Mouse (Mus musculus): ENCODE measurements at regions not wholly inside any gene's neighbourhood (a gene's known extent, or its start where the extent isn't known, plus 50 kb on each side); places are given as distances from the start of the nearest gene placed in this dataset.

- Histone ChIP-seq H3K9ac (ENCODE audit: low read depth, low read length) (no peak overlapping the region), H3K4me3 (ENCODE audit: low read depth, low read length) (no peak overlapping the region), H3K4me1 (replicated peaks; ENCODE audit: control insufficient read depth, insufficient read depth, low read length) (no peaks in the 10 kb centered on the region), H3K27ac (ENCODE audit: low read depth, low read length) (no peak overlapping the region), H3K36me3 (ENCODE audit: control insufficient read depth, insufficient read depth, low read length) (no peaks in the 10 kb centered on the region), H3K9me3 (ENCODE audit: control insufficient read depth, low read length) (no peaks in the 10 kb centered on the region), H3K27me3 (ENCODE audit: control insufficient read depth, insufficient read depth, low read length) (no peaks in the 10 kb centered on the region), H3K4me2 (replicated peaks; ENCODE audit: low read depth, low read length) (no peak overlapping the region)
- 76% methylated on average over 10 of the region's 10 CpGs for WGBS
- no peak for DNase-seq (ENCODE audit: low spot score)
- ATAC-seq (ENCODE audit: low FRiP score) = no peak
Measured at GRCm38 (mm10) chr3:128036538-128036937, 140.4 kb upstream of the Fam241a start.

- Histone ChIP-seq H3K4me1 (replicated peaks; ENCODE audit: control insufficient read depth, insufficient read depth, low read length) (no peaks in the 10 kb centered on the region), H3K27ac (ENCODE audit: low read depth, low read length) (no peak overlapping the region), H3K27me3 (ENCODE audit: control insufficient read depth, insufficient read depth, low read length) (no peaks in the 10 kb centered on the region), H3K36me3 (ENCODE audit: control insufficient read depth, insufficient read depth, low read length) (no peaks in the 10 kb centered on the region), H3K4me2 (replicated peaks; ENCODE audit: low read depth, low read length) (no peak overlapping the region), H3K4me3 (ENCODE audit: low read depth, low read length) (no peak overlapping the region), H3K9me3 (ENCODE audit: control insufficient read depth, low read length) (no peaks in the 10 kb centered on the region), H3K9ac (ENCODE audit: low read depth, low read length) (no peak overlapping the region)
- no peak for ATAC-seq (ENCODE audit: low FRiP score)
- 93% methylated on average over 3 of the region's 3 CpGs for WGBS
- no peak for DNase-seq (ENCODE audit: low spot score)
Measured at GRCm38 (mm10) chr3:128030352-128030751, 134.2 kb upstream of the Fam241a start.

DNA sequence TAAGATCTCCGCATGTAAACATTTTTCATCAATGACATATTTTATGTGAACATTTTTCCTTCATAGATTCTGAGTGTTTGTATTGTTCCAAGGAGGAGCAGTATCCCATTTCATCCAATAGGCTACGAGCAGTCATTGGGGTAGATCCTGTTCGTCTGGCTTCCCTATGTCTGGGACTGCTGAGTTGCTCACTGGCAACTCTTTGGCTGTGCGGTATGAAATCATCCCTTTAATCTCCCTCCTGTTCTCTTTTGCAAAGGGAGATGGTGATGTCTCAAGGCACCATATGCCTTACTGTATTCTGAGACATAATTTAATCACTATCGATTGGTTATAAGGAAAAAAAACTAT is 133.4 kb upstream of the Fam241a start:
- ATAC-seq (ENCODE audit: low FRiP score) (no peak), DNase-seq (ENCODE audit: low spot score) (no peak)
- Histone ChIP-seq H3K4me2 (replicated peaks; ENCODE audit: low read depth, low read length) (no peak overlapping the region), H3K9ac (ENCODE audit: low read depth, low read length) (no peak overlapping the region), H3K4me3 (ENCODE audit: low read depth, low read length) (no peak overlapping the region), H3K27ac (ENCODE audit: low read depth, low read length) (no peak overlapping the region), H3K9me3 (ENCODE audit: control insufficient read depth, low read length) (no peaks in the 10 kb centered on the region), H3K27me3 (ENCODE audit: control insufficient read depth, insufficient read depth, low read length) (no peaks in the 10 kb centered on the region), H3K4me1 (replicated peaks; ENCODE audit: control insufficient read depth, insufficient read depth, low read length) (no peaks in the 10 kb centered on the region), H3K36me3 (ENCODE audit: control insufficient read depth, insufficient read depth, low read length) (no peaks in the 10 kb centered on the region)
- 83% methylated on average over 5 of the region's 5 CpGs for WGBS

DNA sequence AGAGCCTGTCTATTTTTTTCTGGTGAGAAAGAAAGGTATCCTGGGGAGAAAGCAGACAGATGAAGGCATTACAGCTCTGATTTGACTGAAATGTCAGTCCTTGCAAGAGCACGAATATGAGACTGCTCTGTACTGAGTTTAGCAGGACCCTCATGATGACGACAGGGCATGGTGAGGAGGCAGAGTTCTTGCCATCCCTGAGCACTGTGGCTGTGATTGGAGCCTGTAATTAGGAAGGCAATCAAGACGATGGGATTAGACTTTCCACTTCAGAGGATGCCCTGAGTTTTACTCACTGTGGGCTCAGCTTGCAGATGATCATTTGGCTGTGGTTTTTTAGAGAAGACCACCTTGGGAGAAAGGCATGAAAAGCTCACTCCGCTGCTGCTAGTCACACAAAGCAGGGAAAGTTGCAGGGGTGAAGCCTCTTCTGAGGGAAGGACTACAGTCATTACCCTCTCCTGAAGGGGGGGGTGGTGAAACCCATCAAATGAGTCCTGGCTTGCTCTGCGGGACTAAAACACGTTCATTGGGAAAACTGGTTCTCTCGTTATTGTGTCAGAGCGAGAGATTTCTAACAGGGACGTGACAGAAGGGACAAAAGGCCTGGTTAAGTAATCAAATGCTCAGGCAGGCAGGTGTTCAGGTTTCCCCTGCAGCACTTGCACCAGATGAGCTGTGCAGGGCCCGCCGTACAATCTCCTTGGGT is 132.9 kb upstream of the Fam241a start:
- DNase-seq (ENCODE audit: low spot score) = no peak
- H3K9ac ChIP-seq (ENCODE audit: low read depth, low read length) = no peak overlapping the region
- H3K27ac ChIP-seq (ENCODE audit: low read depth, low read length) = no peak overlapping the region
- no peak overlapping the region for H3K4me2 ChIP-seq (replicated peaks; ENCODE audit: low read depth, low read length)
- 37% methylated on average over 11 of the region's 11 CpGs for WGBS
- H3K9me3 ChIP-seq (ENCODE audit: control insufficient read depth, low read length) = no peaks in the 10 kb centered on the region
- H3K4me3 ChIP-seq (ENCODE audit: low read depth, low read length) = no peak overlapping the region
- no peaks in the 10 kb centered on the region for H3K36me3 ChIP-seq (ENCODE audit: control insufficient read depth, insufficient read depth, low read length)
- H3K27me3 ChIP-seq (ENCODE audit: control insufficient read depth, insufficient read depth, low read length) = no peaks in the 10 kb centered on the region
- no peak for ATAC-seq (ENCODE audit: low FRiP score)
- no peaks in the 10 kb centered on the region for H3K4me1 ChIP-seq (replicated peaks; ENCODE audit: control insufficient read depth, insufficient read depth, low read length)

GRCm38 (mm10) chr3:128024856-128025255 is 128.7 kb upstream of the Fam241a start:
- DNase-seq (ENCODE audit: low spot score) (no peak), ATAC-seq (ENCODE audit: low FRiP score) (no peak)
- Histone ChIP-seq H3K4me1 (replicated peaks; ENCODE audit: control insufficient read depth, insufficient read depth, low read length) (no peaks in the 10 kb centered on the region), H3K27ac (ENCODE audit: low read depth, low read length) (no peak overlapping the region), H3K9me3 (ENCODE audit: control insufficient read depth, low read length) (no peaks in the 10 kb centered on the region), H3K4me3 (ENCODE audit: low read depth, low read length) (no peak overlapping the region), H3K9ac (ENCODE audit: low read depth, low read length) (no peak overlapping the region), H3K27me3 (ENCODE audit: control insufficient read depth, insufficient read depth, low read length) (no peaks in the 10 kb centered on the region), H3K4me2 (replicated peaks; ENCODE audit: low read depth, low read length) (no peak overlapping the region), H3K36me3 (ENCODE audit: control insufficient read depth, insufficient read depth, low read length) (no peaks in the 10 kb centered on the region)
- 76% methylated on average over 12 of the region's 12 CpGs for WGBS

GRCm38 (mm10) chr3:128014909-128015308 is 118.8 kb upstream of the Fam241a start:
- H3K27me3 ChIP-seq (ENCODE audit: control insufficient read depth, insufficient read depth, low read length) = no peaks in the 10 kb centered on the region

DNA sequence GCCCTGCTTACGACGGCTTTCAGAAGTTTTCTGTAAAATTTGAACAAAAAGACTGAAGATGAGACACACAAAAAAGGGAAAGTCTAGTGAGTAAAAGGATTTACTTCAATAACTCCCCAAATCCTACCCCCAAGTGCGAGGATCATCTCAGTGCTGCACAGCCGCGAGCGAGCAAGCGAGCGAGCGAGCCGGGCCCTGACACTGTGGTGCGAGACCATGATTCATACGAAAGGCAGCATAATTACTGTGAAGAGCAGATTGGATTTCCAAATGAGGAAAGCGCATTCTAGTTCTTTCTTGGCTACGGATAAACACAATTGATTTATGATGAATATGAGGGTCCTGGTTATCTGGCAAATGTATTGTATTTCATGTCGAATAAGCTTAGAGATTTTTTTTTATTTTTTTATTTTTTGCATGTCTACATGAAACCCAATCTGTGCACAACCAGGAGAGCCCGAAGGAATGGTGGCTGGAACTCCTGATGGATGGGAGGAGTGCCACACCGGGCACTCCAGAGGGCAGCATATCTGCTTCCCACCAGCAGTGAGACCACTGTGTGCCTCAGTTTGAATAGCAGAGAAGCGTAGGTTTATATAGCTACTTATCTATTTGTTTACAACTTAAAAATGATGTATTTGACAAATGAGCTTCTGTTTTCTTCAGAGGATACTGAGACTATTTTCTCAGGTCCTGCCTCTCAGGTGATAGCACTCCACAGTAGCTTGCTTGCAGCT is 106.9 kb upstream of the Fam241a start:
- ATAC-seq (ENCODE audit: low FRiP score) (no peak), DNase-seq (ENCODE audit: low spot score) (no peak)
- 89% methylated on average over 18 of the region's 18 CpGs for WGBS

More at GRCm38 (mm10) chr3:128014909-128015308, 118.8 kb upstream of the Fam241a start:
- ATAC-seq (ENCODE audit: low FRiP score) = no peak
- no peaks in the 10 kb centered on the region for H3K9me3 ChIP-seq (ENCODE audit: control insufficient read depth, low read length)
- H3K27ac ChIP-seq (ENCODE audit: low read depth, low read length) = no peak overlapping the region
- H3K4me1 ChIP-seq (replicated peaks; ENCODE audit: control insufficient read depth, insufficient read depth, low read length) = no peaks in the 10 kb centered on the region
- no peak overlapping the region for H3K4me2 ChIP-seq (replicated peaks; ENCODE audit: low read depth, low read length)
- 84% methylated on average over 1 of the region's 1 CpGs for WGBS
- H3K4me3 ChIP-seq (ENCODE audit: low read depth, low read length) = no peak overlapping the region
- H3K36me3 ChIP-seq (ENCODE audit: control insufficient read depth, insufficient read depth, low read length) = no peaks in the 10 kb centered on the region
- H3K9ac ChIP-seq (ENCODE audit: low read depth, low read length) = no peak overlapping the region
- no peak for DNase-seq (ENCODE audit: low spot score)

GRCm38 (mm10) chr3:128001924-128002501 is 105.9 kb upstream of the Fam241a start:
- Histone ChIP-seq H3K36me3 (ENCODE audit: control insufficient read depth, insufficient read depth, low read length) (no peaks in the 10 kb centered on the region), H3K4me3 (ENCODE audit: low read depth, low read length) (no peak overlapping the region), H3K27ac (ENCODE audit: low read depth, low read length) (no peak overlapping the region), H3K9ac (ENCODE audit: low read depth, low read length) (no peak overlapping the region), H3K9me3 (ENCODE audit: control insufficient read depth, low read length) (no peaks in the 10 kb centered on the region), H3K4me1 (replicated peaks; ENCODE audit: control insufficient read depth, insufficient read depth, low read length) (no peaks in the 10 kb centered on the region), H3K4me2 (replicated peaks; ENCODE audit: low read depth, low read length) (no peak overlapping the region), H3K27me3 (ENCODE audit: control insufficient read depth, insufficient read depth, low read length) (no peaks in the 10 kb centered on the region)
- WGBS = 71% methylated on average over 6 of the region's 6 CpGs
- DNase-seq (ENCODE audit: low spot score) = peak; percentile 69
- peak; percentile 59; the same call in 1 of the 2 replicates for ATAC-seq (ENCODE audit: low FRiP score)

More for the DNA sequence above, 106.9 kb upstream of the Fam241a start:
- Histone ChIP-seq H3K9ac (ENCODE audit: low read depth, low read length) (no peak overlapping the region), H3K4me3 (ENCODE audit: low read depth, low read length) (no peak overlapping the region), H3K27ac (ENCODE audit: low read depth, low read length) (no peak overlapping the region), H3K27me3 (ENCODE audit: control insufficient read depth, insufficient read depth, low read length) (no peaks in the 10 kb centered on the region), H3K4me2 (replicated peaks; ENCODE audit: low read depth, low read length) (no peak overlapping the region), H3K36me3 (ENCODE audit: control insufficient read depth, insufficient read depth, low read length) (no peaks in the 10 kb centered on the region), H3K9me3 (ENCODE audit: control insufficient read depth, low read length) (no peaks in the 10 kb centered on the region), H3K4me1 (replicated peaks; ENCODE audit: control insufficient read depth, insufficient read depth, low read length) (no peaks in the 10 kb centered on the region)

DNA sequence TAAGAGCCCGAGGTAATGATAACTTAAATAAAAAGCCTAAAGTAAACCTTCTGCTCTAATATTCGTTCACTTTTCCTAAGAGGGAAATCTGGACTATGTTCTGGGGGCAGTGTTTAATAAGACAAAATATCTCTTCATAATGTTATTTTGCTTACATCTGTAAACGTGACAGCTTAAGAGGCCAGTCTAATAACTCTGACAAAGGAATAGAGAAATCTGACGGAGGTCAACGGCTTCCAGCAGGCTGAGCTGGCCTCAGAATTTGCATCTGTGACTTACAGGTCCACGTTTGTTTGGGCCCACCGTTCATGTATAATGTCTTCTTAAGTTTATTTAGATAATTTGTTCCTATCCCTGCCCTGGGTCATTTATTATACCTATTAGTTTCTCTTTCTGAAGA is 99.6 kb upstream of the Fam241a start:
- no peaks in the 10 kb centered on the region for H3K36me3 ChIP-seq (ENCODE audit: control insufficient read depth, insufficient read depth, low read length)
- WGBS = 80% methylated on average over 7 of the region's 7 CpGs
- H3K27me3 ChIP-seq (ENCODE audit: control insufficient read depth, insufficient read depth, low read length) = no peaks in the 10 kb centered on the region
- ATAC-seq (ENCODE audit: low FRiP score) (no peak), DNase-seq (ENCODE audit: low spot score) (no peak)
- no peak overlapping the region for H3K4me2 ChIP-seq (replicated peaks; ENCODE audit: low read depth, low read length)
- no peaks in the 10 kb centered on the region for H3K4me1 ChIP-seq (replicated peaks; ENCODE audit: control insufficient read depth, insufficient read depth, low read length)
- no peaks in the 10 kb centered on the region for H3K9me3 ChIP-seq (ENCODE audit: control insufficient read depth, low read length)
- H3K4me3 ChIP-seq (ENCODE audit: low read depth, low read length) = no peak overlapping the region
- no peak overlapping the region for H3K27ac ChIP-seq (ENCODE audit: low read depth, low read length)
- no peak overlapping the region for H3K9ac ChIP-seq (ENCODE audit: low read depth, low read length)

Measured in hindbrain, embryonic 11.5 days (tissue).